Mouse (Mus musculus) monocyte, adult 2 months (primary cell): ENCODE measurements around the gene Akr7a5.
A peak's percentile ranks its signal among the peaks of the same experiment; 100 is the strongest.

Source experiments
- DNase-seq, 2 experiments: peaks; one replicate each; pipeline ENCODE4 v3.0.0; 2022; ENCODE audit warnings: low spot score in 2 of 2, low read depth in 1 of 2

Gene Akr7a5

DNA sequence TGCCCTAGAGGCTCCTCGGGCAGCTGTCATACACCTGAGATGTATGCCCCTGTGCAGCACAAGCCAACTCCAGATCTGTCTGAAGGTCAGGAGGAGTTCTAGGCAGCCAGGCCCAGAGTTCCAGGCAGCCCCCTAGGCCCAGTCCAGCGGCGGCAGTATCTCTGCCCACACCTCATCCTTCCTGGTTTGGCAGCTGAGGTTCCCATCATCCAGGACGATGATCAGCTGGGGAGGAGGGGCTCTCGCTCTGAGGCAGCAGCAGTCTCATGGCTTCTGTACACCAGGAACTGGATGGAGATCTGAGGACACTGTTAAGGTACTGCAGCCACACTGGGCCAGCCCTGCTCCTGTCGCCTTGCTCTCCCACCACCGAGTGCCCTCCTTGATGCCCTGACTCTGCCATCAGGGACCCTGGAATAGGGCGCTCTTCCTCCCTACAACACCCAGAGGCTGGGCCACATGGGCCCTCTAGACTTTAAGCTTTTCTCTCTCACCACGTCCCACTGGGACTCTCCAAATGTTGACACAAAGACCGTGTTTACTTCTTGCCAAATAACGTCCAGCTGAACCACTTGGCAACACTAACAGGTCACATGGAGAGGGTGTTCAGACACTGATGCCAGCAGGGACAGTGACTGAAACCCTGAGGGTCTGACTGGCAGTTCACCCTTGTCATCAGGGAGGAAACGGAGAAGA lies 11.7 kb upstream of the Akr7a5 start:
- no peak for DNase-seq

DNA sequence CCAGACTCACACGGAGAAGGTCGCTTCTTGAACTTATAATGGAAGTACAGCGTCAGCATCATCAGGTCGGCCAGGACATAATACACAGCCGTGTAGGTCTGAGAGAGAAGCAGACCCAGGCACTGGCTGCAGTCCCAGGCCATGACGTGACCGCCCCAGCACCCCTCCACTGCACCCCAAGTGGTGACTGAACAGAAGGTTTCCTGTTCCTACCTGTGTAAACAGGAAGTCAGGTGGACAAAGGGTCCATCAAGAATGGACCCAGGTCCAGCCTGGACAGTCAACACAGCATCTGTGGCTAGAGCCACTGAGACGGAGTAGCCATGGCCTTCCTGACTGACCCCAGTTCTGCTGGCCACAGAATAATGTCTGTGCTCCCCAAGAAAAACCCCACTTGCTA lies 8.8 kb upstream of the Akr7a5 start:
- no peak for DNase-seq

DNA sequence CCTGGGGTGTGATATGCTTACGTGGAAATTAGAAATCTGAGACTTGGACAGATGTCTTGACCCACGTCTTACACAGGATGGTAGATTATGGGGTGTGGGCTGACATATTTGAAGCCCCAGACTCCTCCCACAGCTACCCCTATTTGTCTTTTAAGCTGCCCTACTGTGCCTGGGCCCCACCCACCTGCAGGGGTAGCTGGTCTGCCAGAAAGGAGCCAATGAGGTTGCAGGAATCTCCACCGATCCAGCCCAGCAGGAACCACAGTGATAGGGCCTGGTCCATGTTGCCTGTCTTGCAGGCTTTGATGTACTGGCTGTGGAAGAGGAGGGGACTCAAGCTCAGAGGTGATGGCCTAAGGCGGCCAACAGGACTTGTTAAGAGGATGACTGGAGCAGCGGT lies 8.3 kb upstream of the Akr7a5 start:
- DNase-seq = no peak

DNA sequence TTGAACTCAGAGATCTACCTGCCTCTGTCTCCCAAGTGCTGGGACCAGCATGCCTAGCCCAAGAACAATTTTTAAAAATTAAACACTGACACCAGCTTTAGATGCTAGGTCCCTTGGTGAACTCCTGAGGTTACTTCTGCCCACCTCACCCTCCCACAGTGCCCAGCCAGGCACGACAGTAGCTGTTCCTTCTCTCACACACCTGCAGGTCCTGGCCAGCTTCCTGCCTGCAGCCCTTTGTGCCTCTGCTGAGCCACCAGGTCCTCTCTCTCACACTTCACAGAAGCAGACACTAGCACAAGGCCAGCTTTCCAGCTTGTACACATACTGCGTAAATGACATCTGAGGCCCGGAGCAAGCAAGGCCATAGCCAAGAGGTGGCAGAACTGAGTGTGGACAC lies 5.0 kb upstream of the Akr7a5 start:
- DNase-seq = no peak

DNA sequence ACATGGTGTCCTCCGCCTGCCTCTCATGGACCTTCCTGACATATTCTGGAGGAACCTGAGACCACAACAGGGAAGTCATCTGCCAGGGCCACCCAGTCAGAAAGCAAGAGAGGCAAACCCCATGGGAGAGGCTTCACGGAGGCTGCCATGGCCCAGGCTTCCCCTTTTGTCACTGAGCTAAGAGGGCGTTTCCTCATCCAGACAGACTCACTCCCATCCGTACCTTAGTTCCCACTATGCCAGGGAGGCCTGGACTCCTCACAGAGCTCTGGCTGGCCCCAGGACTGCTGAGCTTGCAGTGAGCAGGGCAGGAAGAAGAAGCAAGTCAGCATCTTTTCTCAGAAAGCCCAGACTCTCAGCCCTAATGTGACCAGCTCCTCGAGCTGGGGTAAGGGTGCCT lies 2.6 kb upstream of the Akr7a5 start:
- DNase-seq = peak; percentile 52 to 64

DNA sequence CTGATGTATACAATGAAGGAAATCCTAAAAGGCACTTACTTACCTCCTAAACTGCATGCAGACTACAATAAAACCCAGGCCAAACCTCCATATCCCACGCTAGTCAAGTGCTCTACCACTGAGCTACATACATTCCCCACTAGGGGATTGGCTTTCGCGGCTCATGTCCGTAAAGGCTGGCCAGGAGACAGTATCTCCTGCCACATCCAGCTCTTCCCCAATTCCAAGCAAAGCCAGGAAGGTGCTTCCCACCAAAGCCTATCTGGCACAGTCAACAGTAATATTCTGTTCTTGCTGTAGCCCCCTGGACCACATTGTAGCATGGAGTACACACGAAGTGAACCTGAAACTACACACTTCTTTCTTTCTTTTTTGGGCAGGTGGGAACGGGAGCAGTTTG lies 893 bp upstream of the Akr7a5 start:
- DNase-seq = no peak

DNA sequence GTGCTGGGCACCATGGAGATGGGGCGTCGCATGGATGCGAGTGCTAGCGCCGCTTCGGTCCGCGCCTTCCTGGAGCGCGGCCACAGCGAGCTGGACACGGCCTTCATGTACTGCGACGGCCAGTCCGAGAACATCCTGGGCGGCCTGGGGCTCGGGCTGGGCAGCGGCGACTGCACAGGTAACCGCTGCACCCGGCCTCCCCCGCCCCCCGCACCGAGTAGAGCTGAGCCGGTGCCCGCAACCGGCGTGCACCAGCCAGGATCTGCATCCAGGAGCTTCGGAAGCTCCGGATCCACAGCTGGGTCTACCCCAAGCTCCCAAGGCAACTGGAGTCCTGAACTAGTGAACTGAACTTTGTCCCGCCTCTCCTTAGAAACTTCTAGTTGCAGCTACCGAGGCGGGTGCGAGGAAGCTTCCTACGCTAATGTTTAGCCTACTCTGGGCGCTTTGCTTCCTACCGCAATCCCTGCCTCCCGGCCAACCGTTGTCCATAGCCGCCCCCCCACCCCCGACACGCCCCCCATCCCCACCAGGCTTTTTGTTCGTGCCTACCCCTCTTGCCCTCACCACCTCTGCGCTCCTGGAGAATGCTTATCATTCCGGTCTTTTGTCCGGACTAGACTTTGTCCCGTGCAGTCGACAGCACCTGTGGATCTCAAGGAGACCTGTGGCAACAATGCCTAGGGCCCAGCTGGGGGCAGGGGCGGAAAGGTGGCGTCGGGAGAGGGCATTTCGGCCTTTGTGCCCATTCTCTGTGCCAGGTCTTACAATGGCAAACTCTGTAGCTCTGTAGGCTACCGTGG lies 556 bp downstream of the Akr7a5 start:
- DNase-seq = no peak

DNA sequence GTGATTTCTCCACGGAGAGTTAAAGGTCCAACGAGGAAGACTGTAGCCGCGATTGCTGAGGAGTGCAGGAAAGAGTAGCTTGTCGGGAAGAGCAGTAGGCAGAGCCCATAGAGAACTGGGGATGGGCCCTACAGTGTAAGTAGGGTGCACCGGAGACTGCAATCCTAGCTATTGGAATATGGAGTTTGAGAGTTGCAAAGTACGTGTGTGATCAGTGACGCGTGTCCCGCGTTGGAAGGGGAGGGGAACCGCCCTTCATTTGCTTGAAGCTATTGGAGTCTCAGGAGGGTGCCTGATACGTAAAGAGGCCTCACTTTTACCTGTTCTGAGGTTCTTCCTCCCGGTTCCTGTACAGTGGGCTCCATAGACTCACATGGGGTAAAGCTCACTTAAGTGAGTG lies 1.2 kb downstream of the Akr7a5 start:
- no peak for DNase-seq

DNA sequence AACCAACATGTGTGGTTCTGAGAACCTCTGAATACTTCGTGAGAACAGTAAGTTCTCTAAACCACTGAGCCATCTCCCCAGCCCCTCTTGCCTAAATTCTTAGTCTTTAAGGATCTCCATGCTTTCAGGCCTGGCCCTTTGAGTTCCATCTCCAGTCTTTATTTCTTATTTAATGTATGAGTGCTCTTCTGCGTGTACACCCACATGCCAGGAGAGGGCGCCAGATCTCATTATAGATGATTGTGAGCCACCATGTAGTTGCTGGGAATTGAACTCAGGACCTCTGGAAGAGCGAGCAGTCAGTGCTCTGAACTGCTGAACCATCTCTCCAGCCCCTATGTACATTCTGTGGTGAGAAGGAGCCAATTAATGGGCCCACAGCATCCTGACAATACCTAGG lies 2.1 kb downstream of the Akr7a5 start:
- peak in 1 of 2 experiments; percentile 26 for DNase-seq

DNA sequence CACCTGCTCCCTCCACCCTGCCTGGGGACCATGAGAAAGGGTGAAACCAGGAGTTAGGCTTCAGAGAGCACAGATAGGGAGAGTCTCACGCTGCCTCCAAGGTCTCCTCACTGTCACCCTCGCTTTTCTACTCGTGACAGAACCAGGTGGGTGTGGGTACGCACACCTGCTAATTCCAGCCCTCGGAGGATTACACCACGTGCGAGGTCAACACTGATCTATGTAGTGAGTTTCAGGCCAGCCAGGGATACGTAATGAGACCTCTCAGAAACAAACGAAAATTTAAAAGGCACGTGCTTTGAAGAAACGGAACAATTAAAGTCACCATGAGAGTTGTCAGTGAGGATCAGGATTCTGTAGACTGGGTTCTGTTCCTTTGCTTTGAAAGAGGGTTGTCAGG lies 7.9 kb downstream of the Akr7a5 start:
- DNase-seq = no peak

DNA sequence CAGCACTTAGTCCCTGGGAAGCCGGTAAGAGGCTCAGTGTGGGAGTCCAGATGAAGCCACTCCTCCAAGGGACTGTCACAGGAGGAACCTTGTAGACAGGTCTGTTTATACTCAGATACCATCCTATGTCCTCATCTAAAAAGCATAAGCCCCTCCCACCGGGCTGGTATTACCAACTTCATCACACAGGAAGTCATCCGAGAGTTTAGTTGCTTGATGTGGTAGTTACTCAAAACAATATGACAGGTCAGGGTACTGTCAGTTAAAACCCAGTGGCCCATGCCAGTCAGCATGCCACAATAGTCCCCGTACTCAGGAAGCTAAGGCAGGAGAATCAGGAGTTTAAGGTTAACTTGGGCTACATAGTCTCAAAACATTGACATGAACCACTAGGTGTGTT lies 9.2 kb downstream of the Akr7a5 start:
- no peak for DNase-seq

DNA sequence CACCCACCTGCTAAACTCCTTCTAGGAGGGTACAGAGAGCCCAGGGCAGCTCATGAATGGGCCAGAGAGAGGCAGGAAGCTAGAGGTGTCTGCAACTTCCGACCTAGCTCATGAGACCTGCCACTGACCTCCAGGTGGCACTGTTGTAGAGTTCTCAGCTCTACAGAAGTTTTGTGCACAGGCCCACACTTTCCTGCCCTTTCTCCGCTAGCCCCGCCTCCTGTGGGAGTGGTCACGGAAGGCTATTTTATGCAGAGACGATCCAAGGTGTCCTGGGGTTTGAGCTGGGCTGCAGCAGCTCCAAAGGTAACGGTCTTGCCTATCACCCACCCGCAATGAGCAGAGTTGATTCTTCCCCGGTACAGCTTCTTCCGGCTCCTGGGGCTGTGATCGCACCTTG lies 20.1 kb downstream of the Akr7a5 start:
- DNase-seq = peak; percentile 42 to 66

DNA sequence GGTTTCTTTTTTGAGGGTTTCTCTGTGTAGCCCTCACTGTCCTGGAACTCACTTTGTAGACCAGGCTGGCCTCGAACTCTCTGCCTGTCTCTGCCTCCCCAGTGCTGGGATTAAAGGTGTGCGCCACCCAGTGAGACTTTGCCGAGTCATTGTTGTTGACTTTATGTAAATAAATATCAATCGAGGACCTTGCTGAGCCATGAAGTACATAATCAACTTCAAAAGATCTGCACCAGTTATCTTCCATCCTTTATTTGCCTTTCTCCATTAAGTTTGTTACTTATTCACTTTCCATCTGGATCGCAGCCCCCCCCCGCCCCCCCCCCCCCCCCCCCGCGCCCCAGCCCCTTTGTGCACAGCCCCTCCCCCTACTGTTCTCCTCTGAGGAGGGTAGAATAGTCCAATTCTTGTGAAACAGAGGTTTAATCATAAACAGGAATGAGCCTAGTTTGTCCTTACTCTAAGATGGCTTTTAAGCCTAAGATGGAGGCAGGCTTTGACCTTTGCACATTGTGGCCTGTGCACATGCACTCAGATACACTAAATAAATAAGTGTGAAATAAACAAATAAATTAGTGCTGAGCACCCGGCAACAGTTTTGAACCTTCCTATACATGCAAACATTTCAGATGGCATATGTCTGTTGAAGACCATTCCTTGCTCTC lies 24.2 kb downstream of the Akr7a5 start:
- DNase-seq = no peak

DNA sequence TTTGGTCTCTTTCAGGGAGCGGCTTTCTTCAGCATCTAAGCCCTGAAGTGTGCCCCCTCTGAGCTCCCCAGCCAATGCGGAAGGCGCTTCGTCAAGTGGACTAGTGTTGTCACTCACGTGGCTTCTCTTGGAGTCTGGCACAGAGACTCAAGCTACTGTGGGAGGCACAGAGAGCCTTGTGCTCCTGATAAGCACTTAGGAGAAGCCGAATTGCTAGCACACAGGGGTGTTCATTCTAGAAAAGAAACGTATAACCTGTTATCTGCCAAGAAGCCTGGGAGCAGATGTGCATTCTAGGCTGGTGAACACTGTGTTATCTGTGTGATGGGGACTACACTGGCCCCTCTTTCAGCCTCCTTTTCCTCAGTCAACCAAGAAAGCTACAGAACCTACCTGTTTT lies 25.0 kb downstream of the Akr7a5 start:
- DNase-seq = no peak

DNA sequence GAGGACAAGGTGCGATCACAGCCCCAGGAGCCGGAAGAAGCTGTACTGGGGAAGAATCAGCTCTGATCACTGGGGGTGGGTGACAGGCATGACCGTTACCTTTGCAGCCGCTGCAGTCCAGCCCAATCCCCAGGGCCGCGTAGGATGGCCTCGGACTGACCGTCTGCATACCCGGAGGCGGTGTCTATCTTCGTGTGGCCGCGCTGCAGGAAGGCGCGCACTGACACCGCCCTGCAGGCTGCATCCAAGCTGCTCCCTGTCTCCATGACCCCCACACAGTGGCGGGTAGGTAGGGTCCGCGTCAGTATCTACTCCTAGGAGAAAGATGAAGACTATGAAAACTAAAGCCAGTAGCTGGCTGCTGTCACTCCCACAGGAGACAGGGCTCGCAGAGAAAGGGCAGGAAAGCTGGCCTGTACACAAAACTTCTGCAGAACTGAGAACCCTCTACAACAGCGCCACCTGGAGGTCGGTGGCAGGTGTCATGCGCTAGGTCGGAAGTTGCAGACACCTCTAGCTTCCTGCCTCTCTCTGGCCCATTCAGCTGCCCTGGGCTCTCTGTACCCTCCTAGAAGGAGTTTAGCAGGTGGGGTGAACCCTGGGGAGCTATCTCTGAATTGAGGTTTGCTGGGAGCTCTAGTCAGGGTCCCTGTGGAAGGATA lies 26.4 kb downstream of the Akr7a5 start:
- peak in 1 of 2 experiments; percentile 52 for DNase-seq

DNA sequence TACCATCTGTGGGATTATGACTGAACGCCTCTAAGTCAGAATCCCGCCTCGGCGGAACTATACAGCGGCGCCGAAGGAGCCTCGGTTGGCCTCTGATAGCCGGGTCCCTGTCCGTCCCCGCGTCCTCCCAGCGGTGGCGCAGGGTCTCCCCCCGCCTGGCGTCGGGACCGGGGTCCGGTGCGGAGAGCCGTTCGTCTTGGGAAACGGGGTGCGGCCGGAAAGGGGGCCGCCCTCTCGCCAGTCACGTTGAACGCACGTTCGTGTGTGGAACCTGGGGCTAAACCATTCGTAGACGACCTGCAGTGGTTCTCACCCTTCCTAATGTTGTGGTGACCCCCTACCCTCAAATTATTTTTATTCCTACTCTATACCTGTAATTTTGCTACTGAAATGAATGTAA lies 27.6 kb downstream of the Akr7a5 start:
- DNase-seq = no peak

DNA sequence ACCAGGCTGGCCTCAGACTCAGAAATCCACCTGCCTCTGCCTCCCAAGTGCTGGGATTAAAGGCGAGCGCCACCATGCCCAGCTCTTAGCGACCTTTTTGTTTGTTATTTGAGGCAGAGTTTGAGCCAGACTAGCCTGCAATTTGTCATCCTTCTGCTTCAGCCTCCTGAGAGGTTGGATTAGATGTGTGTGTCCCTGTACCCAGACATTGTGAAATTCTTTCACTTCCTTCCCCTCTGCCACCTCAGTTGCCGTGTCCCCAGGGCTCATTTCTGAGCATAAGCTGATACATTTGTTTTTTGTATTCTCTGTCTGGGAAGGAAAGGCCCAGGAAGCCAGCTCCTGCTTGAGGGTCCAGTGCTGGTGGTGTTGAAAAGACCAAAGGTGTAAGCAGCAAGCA lies 30.3 kb downstream of the Akr7a5 start:
- DNase-seq = peak in 1 of 2 experiments; percentile 13

DNA sequence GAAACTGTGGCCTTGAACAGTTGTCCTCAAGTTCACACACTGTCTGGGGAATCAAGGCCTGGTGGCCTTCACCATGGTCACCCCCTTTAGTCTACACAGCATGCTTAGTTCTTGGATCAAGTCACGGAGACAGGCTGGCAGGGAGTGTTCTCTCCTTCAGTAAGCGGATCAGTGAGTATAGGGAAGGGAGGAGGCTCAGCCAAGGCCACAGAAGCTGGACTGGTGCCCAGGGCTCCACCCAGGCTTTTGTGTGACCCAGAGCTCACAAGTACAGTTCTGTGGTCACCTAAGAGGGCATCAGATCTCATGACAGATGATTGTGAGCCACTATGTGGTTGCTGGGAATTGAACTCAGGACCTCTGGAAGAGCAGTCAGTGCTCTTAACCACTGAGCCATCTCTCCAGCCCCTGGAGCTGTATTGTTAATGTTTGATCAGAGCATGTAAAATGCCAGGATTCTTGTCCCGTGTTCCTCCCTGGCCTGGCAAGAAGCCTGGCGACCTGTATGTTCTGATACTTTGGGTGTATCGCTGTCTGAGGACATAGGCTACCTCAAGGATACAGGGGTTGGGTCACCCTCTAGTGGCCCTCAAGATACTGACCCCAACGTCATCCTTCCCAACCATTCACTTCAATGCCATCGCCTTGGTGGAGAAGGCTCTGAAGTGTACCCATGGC lies 31.2 kb downstream of the Akr7a5 start:
- peak in 1 of 2 experiments; percentile 33 for DNase-seq

DNA sequence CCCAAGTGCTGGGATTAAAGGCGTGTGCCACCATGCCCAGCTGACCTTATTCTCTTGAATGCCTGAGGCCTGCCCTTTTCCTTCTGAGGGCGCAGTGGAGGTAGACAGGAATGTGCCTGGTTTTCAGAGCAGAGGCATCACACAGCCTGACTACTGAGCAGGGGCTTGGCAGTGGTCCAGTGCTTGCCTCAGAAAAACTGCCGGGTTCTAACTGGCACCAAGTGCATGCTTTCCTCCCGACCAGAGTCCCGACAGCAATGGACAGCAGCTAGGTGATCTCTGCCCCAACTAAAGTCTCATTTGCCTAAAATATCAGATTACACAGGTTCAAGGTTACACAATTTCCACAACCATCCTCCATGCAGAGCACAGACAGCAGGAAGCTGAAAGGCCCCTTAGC lies 33.2 kb downstream of the Akr7a5 start:
- DNase-seq = no peak

DNA sequence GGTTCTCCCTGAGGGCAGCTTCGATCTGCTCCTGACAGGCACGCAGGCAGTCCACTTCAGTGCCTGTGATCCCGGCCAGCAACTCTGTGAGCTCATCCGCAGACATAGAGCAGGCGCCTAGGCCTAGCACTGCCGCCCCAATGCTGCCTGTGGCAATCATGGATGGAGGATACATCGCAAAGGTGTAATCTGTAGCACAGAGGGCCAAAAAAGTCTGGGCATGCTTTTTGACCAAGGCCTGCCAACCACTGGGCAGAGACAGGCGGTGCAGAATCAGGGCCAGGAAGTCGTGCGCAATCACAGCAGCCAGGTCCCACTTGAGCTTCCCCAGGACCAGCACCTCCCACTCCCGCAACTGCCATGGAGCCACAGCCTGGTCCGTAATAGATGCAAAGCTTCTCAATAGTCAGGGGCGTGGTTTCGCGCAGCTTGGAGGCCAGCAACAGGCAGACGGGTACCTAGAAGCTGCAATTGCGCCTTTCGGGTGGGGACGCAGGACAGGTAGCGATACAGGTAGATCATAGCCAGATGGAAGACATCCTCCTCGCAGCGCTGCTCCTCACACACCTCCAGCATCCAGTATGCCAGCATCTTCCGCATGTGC lies 35.0 kb downstream of the Akr7a5 start:
- DNase-seq = no peak
